Mouse (Mus musculus): Measurements from ENCODE around the gene Lhpp. TPM values are rescaled to one million over a fixed set of nuclear protein-coding genes. Genes with fewer than 3 reads are reported as not detected.

The Lhpp gene
- polyA plus RNA-seq, 1 experiment = 11.1 TPM

- no peak overlapping the region for H3K4me3 ChIP-seq (ENCODE audit: insufficient read depth, low read depth, low read length)
- H3K4me1 ChIP-seq (ENCODE audit: control insufficient read depth, insufficient read depth, insufficient read length, low read length) = peaks cover 73% of the 10 kb centered on the region
- peak overlapping the region; percentile 35; the same call in 1 of the 2 replicates for H3K27ac ChIP-seq (replicated peaks; ENCODE audit: low read depth, low read length)
These were observed 123.1 kb downstream of the Lhpp start for GRCm38 (mm10) chr7:132733521-132733920.

- Histone ChIP-seq H3K4me1 (ENCODE audit: control insufficient read depth, insufficient read depth, insufficient read length, low read length) (peaks cover 70% of the 10 kb centered on the region), H3K4me3 (ENCODE audit: insufficient read depth, low read depth, low read length) (no peak overlapping the region), H3K27ac (replicated peaks; ENCODE audit: low read depth, low read length) (peak overlapping the region; percentile 35; the same call in 1 of the 2 replicates)
These were observed 123.8 kb downstream of the Lhpp start for GRCm38 (mm10) chr7:132734222-132734621.

DNA sequence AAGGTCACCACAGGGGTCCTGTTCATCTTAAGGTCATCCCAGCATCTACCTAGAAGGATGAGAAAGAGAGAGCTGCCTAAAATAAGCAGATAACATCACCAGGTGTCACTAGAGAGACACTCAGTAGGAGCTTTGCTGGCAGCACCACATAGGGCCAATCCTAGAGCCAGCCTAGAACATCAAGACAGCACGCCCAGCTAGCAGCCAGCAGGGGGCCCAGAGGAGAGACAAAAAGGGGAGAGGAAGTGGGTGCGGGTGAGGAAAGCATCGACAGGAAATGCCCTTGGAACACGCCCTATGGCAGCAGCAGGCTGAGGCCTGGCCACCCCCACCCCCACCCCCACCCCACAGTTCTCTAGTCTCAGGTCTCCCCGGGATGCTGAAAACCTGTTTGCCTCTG lies 124.7 kb downstream of the Lhpp start:
- Histone ChIP-seq H3K27ac (replicated peaks; ENCODE audit: low read depth, low read length) (peak overlapping the region; percentile 75), H3K4me1 (ENCODE audit: control insufficient read depth, insufficient read depth, insufficient read length, low read length) (peaks cover 63% of the 10 kb centered on the region), H3K4me3 (ENCODE audit: insufficient read depth, low read depth, low read length) (no peak overlapping the region)

- peaks cover 57% of the 10 kb centered on the region for H3K4me1 ChIP-seq (ENCODE audit: control insufficient read depth, insufficient read depth, insufficient read length, low read length)
- H3K4me3 ChIP-seq (ENCODE audit: insufficient read depth, low read depth, low read length) = no peak overlapping the region
- peak overlapping the region; percentile 75 for H3K27ac ChIP-seq (replicated peaks; ENCODE audit: low read depth, low read length)
These were observed 125.8 kb downstream of the Lhpp start for GRCm38 (mm10) chr7:132736099-132736862.

DNA sequence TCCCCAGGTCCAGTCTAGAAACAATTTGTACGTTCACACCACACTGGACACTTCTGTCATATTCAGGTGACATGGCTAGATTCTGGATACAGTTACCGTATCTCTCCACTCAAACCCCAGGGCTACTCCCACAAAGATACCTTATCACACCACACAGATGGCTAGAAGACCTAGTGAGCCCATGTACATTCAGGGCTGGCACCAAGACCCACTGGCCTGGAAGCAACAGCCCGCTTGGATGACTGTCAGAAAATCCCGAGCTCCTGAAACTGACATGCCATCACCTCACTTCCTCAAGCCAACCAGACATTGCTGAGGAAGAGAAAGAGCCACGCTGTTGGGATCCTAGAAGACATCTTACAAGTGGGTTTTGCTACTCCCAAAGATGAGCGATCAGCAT lies 128.4 kb downstream of the Lhpp start:
- H3K4me3 ChIP-seq (ENCODE audit: insufficient read depth, low read depth, low read length) = no peak overlapping the region
- no peak overlapping the region for H3K27ac ChIP-seq (replicated peaks; ENCODE audit: low read depth, low read length)
- H3K4me1 ChIP-seq (ENCODE audit: control insufficient read depth, insufficient read depth, insufficient read length, low read length) = peaks cover 39% of the 10 kb centered on the region

GRCm38 (mm10) chr7:132739829-132740228 lies 129.4 kb downstream of the Lhpp start:
- Histone ChIP-seq H3K4me3 (ENCODE audit: insufficient read depth, low read depth, low read length) (no peak overlapping the region), H3K27ac (replicated peaks; ENCODE audit: low read depth, low read length) (no peak overlapping the region), H3K4me1 (ENCODE audit: control insufficient read depth, insufficient read depth, insufficient read length, low read length) (peaks cover 30% of the 10 kb centered on the region)

DNA sequence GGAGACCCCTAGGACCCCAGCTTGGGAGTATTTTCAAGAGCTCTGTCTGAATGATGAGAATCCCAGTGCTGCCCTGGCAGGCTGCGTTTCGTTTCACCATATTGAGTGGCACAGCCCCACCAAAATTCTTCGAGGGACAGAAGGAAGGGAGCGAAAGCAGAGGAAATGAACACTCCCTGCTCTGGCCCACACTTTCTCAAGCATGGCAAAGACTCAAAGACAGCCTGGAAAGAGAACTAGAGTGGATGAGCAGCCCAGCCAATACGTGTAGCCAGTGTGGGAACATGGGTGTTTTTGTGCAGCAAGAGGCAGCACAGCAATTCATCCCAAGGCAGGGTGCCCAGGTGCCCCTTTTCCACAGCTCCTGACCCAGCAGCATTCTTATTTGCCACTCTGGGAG lies 132.5 kb downstream of the Lhpp start:
- Histone ChIP-seq H3K4me1 (ENCODE audit: control insufficient read depth, insufficient read depth, insufficient read length, low read length) (peaks cover 25% of the 10 kb centered on the region), H3K27ac (replicated peaks; ENCODE audit: low read depth, low read length) (no peak overlapping the region), H3K4me3 (ENCODE audit: insufficient read depth, low read depth, low read length) (no peak overlapping the region)

- peak overlapping the region; percentile 23 for H3K27ac ChIP-seq (replicated peaks; ENCODE audit: low read depth, low read length)
- H3K4me3 ChIP-seq (ENCODE audit: insufficient read depth, low read depth, low read length) = no peak overlapping the region
- peaks cover 40% of the 10 kb centered on the region for H3K4me1 ChIP-seq (ENCODE audit: control insufficient read depth, insufficient read depth, insufficient read length, low read length)
These were observed 136.7 kb downstream of the Lhpp start for GRCm38 (mm10) chr7:132747096-132747495.

- Histone ChIP-seq H3K4me1 (ENCODE audit: control insufficient read depth, insufficient read depth, insufficient read length, low read length) (peaks cover 48% of the 10 kb centered on the region), H3K27ac (replicated peaks; ENCODE audit: low read depth, low read length) (peak overlapping the region; percentile 45; the same call in 1 of the 2 replicates), H3K4me3 (ENCODE audit: insufficient read depth, low read depth, low read length) (no peak overlapping the region)
These were observed 137.8 kb downstream of the Lhpp start for GRCm38 (mm10) chr7:132748076-132748769.

- Histone ChIP-seq H3K4me3 (ENCODE audit: insufficient read depth, low read depth, low read length) (no peak overlapping the region), H3K27ac (replicated peaks; ENCODE audit: low read depth, low read length) (0 out of 2 replicates have a peak overlapping the region, but pooled peaks have one; percentile 21), H3K4me1 (ENCODE audit: control insufficient read depth, insufficient read depth, insufficient read length, low read length) (peaks cover 57% of the 10 kb centered on the region)
These were observed 139.1 kb downstream of the Lhpp start for GRCm38 (mm10) chr7:132749504-132749903.

DNA sequence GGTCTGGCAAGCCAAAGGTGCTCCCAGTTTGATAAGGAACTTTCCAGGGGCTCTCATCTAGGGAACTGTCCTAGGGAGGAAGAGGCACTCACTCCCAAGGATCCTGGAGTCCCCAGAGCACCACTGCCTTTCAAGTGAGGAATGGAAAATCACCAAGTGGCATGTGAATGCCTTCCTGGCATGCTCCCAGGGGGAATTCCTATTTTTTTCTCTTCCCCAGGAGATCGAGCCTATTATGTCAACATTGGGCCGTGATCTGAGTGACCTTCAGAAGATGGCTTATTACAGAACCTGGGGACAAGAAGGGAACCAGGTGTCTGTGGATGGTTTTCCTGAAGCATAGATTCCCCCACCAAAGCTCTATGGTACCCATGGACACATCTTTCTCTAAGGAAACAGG lies 141.3 kb downstream of the Lhpp start:
- Histone ChIP-seq H3K4me3 (ENCODE audit: insufficient read depth, low read depth, low read length) (no peak overlapping the region), H3K27ac (replicated peaks; ENCODE audit: low read depth, low read length) (peak overlapping the region; percentile 27; the same call in 1 of the 2 replicates), H3K4me1 (ENCODE audit: control insufficient read depth, insufficient read depth, insufficient read length, low read length) (peaks cover 59% of the 10 kb centered on the region)

DNA sequence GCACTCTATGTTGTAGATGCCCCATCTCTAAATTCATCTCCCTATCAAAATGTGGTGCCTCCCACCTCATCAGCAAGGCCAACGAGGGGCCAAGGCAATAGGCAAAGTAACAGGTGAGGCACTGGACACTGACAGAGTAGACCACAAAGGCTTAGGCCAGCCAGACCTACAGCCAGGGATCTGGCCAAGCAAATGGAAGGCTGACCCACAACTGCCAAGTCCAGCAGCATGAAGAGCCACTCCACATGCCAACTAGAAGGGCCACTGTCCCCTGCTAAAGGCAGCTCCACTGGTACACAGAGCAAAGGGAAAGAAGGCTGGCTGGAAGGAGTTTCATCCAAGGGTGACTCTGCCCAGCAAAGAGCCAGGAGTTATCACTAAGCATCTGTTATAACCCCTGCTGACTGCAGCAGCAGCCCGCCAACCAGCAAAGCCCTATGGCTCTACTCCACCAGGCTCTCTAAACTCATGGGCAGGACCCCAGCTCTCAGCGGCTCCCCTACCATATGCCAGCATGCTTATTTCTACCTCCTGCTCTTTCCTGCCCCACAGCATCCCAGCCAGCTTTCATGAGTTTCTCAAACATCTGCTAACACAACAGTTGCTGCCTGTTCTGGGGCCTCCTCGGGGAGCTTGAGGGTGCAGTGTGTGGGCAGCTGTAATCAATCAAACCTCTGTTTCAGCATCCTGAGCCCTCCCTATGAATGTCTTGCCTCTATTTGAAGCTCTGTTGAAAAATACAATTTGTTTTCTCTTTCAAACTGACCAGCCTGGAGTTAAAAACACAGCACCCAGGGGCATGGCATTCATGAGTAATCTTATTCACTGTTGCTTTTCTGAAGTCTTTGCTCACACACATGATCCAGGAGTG lies 143.3 kb downstream of the Lhpp start:
- peaks cover 40% of the 10 kb centered on the region for H3K4me1 ChIP-seq (ENCODE audit: control insufficient read depth, insufficient read depth, insufficient read length, low read length)
- H3K27ac ChIP-seq (replicated peaks; ENCODE audit: low read depth, low read length) = peak overlapping the region; percentile 15; the same call in 1 of the 2 replicates
- H3K4me3 ChIP-seq (ENCODE audit: insufficient read depth, low read depth, low read length) = no peak overlapping the region

DNA sequence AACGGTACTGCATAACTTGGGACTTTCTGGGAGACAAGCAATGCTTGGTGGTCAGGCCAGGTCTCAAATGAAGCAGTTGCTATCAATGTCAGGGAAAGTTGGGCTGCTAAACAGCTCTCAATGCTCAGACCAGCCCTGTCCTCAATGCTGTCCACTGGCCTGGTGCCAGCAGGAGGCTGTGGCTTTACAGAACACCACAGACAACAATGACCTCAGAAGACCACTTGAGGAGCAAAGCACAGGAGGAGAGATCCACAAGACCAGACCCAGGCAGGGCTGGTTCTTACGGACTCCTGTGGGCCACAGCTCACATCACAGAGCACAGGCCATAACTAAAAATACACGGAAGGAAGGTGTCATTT lies 143.9 kb downstream of the Lhpp start:
- H3K4me3 ChIP-seq (ENCODE audit: insufficient read depth, low read depth, low read length) = no peak overlapping the region
- H3K4me1 ChIP-seq (ENCODE audit: control insufficient read depth, insufficient read depth, insufficient read length, low read length) = peaks cover 36% of the 10 kb centered on the region
- H3K27ac ChIP-seq (replicated peaks; ENCODE audit: low read depth, low read length) = peak overlapping the region; percentile 15

Data from brown adipose tissue, adult 24 weeks (tissue).